Mouse (Mus musculus): ENCODE results near the gene Kdm8.

Gene Kdm8

GRCm38 (mm10) chr7:125471991-125472741, 27.7 kb downstream of the Kdm8 start:
- Histone ChIP-seq H3K4me1 (replicated peaks; ENCODE audit: low read depth, low read length) (peaks cover 20% of the 10 kb centered on the region), H3K36me3 (ENCODE audit: insufficient read depth, low read length) (peaks cover 51% of the 10 kb centered on the region), H3K4me3 (replicated peaks; ENCODE audit: low read length) (peak overlapping the region; percentile 29; the same call in 1 of the 2 replicates), H3K9me3 (ENCODE audit: low read length) (no peaks in the 10 kb centered on the region), H3K27me3 (ENCODE audit: insufficient read depth, low read length) (no peaks in the 10 kb centered on the region)
- TF ChIP-seq NANOG (IDR thresholded peaks at IDR 0.05; ENCODE audit: borderline replicate concordance, low read length) (no peak), CTCF (conservative IDR thresholded peaks at IDR 0.05; ENCODE audit: low read length) (peak; percentile 74)

DNA sequence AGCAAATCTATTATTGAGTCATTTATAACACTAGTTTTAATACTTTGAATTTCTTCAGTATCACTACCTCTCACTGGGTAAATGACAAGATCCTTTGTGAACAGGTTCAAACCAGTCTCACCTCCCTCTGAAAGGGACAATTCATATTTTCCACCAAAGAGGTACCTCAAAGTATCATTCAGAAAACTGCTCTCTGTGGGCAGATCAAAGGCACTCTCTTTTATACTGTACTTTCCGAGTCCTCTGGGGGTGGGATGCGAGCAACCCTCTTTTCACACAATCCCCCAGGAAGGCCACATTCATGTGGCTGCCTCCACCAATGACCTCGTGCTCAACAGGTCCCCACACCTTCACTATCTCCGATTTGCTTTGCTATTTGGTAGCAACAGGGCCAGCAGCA, 30.1 kb downstream of the Kdm8 start:
- H3K9me3 ChIP-seq (ENCODE audit: low read length) = no peaks in the 10 kb centered on the region
- H3K36me3 ChIP-seq (ENCODE audit: insufficient read depth, low read length) = peaks cover 46% of the 10 kb centered on the region
- H3K27me3 ChIP-seq (ENCODE audit: insufficient read depth, low read length) = no peaks in the 10 kb centered on the region
- peaks cover 25% of the 10 kb centered on the region for H3K4me1 ChIP-seq (replicated peaks; ENCODE audit: low read depth, low read length)
- TF ChIP-seq POU5F1 (IDR thresholded peaks at IDR 0.05; ENCODE audit: borderline replicate concordance, low read length) (no peak), CTCF (conservative IDR thresholded peaks at IDR 0.05; ENCODE audit: low read length) (no peak), NANOG (IDR thresholded peaks at IDR 0.05; ENCODE audit: borderline replicate concordance, low read length) (no peak)
- no peak overlapping the region for H3K4me3 ChIP-seq (replicated peaks; ENCODE audit: low read length)

DNA sequence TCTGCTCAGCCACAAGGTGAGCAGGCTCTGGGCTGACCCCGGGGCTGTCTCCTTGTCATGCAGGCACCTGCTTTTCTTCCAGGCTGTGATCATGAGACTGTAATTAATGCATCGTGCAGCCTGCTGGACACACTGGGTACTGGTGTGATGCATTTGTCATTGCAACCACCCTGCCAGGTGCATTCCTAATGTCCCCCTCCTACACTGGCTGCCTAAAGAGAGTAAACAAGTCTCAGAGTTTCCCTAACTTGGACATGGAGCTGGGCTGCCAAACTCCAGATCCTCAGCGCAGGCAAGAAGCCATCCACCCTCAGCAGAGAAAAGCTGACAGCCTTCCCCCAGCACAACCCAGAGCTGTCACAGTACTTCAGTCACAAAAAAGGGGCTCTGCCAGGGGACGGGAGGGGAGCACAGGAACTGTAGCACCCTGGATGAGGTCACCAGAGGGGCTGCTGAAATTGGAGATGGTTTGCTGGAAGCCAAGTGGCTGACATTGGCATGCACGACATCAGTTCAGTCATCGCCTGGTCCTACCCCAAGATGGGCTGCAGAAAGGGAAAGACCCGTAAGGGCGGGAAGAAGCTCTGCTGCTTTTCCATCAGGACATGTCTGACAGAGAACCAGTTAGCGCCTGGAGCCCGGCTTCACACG, 31.2 kb downstream of the Kdm8 start:
- Histone ChIP-seq H3K9me3 (ENCODE audit: low read length) (no peaks in the 10 kb centered on the region), H3K4me1 (replicated peaks; ENCODE audit: low read depth, low read length) (peaks cover 25% of the 10 kb centered on the region), H3K36me3 (ENCODE audit: insufficient read depth, low read length) (peaks cover 49% of the 10 kb centered on the region), H3K27me3 (ENCODE audit: insufficient read depth, low read length) (no peaks in the 10 kb centered on the region), H3K4me3 (replicated peaks; ENCODE audit: low read length) (no peak overlapping the region)
- TF ChIP-seq POU5F1 (IDR thresholded peaks at IDR 0.05; ENCODE audit: borderline replicate concordance, low read length) (no peak), NANOG (IDR thresholded peaks at IDR 0.05; ENCODE audit: borderline replicate concordance, low read length) (no peak), CTCF (conservative IDR thresholded peaks at IDR 0.05; ENCODE audit: low read length) (no peak)

- Histone ChIP-seq H3K27me3 (ENCODE audit: insufficient read depth, low read length) (no peaks in the 10 kb centered on the region), H3K36me3 (ENCODE audit: insufficient read depth, low read length) (peaks cover 64% of the 10 kb centered on the region), H3K4me3 (replicated peaks; ENCODE audit: low read length) (no peak overlapping the region), H3K4me1 (replicated peaks; ENCODE audit: low read depth, low read length) (peaks cover 11% of the 10 kb centered on the region; the same call in 1 of the 2 replicates), H3K9me3 (ENCODE audit: low read length) (no peaks in the 10 kb centered on the region)
- no peak for TF ChIP-seq NANOG (IDR thresholded peaks at IDR 0.05; ENCODE audit: borderline replicate concordance, low read length)
- no peak for TF ChIP-seq CTCF (conservative IDR thresholded peaks at IDR 0.05; ENCODE audit: low read length)
- no peak for TF ChIP-seq POU5F1 (IDR thresholded peaks at IDR 0.05; ENCODE audit: borderline replicate concordance, low read length)
These were observed 34.0 kb downstream of the Kdm8 start for GRCm38 (mm10) chr7:125478391-125478984.

GRCm38 (mm10) chr7:125480518-125480917, 36.0 kb downstream of the Kdm8 start:
- TF ChIP-seq POU5F1 (IDR thresholded peaks at IDR 0.05; ENCODE audit: borderline replicate concordance, low read length) = no peak
- TF ChIP-seq CTCF (conservative IDR thresholded peaks at IDR 0.05; ENCODE audit: low read length) = no peak
- Histone ChIP-seq H3K9me3 (ENCODE audit: low read length) (no peaks in the 10 kb centered on the region), H3K4me1 (replicated peaks; ENCODE audit: low read depth, low read length) (peaks cover 14% of the 10 kb centered on the region; the same call in 1 of the 2 replicates), H3K4me3 (replicated peaks; ENCODE audit: low read length) (no peak overlapping the region), H3K27me3 (ENCODE audit: insufficient read depth, low read length) (no peaks in the 10 kb centered on the region), H3K36me3 (ENCODE audit: insufficient read depth, low read length) (peaks cover 71% of the 10 kb centered on the region)

GRCm38 (mm10) chr7:125482339-125482738, 37.9 kb downstream of the Kdm8 start:
- H3K9me3 ChIP-seq (ENCODE audit: low read length) = no peaks in the 10 kb centered on the region
- H3K4me1 ChIP-seq (replicated peaks; ENCODE audit: low read depth, low read length) = peaks cover 13% of the 10 kb centered on the region; the same call in 1 of the 2 replicates
- TF ChIP-seq POU5F1 (IDR thresholded peaks at IDR 0.05; ENCODE audit: borderline replicate concordance, low read length) = no peak
- TF ChIP-seq CTCF (conservative IDR thresholded peaks at IDR 0.05; ENCODE audit: low read length) = no peak
- no peak for TF ChIP-seq NANOG (IDR thresholded peaks at IDR 0.05; ENCODE audit: borderline replicate concordance, low read length)
- H3K4me3 ChIP-seq (replicated peaks; ENCODE audit: low read length) = no peak overlapping the region
- no peaks in the 10 kb centered on the region for H3K27me3 ChIP-seq (ENCODE audit: insufficient read depth, low read length)
- H3K36me3 ChIP-seq (ENCODE audit: insufficient read depth, low read length) = peaks cover 75% of the 10 kb centered on the region

DNA sequence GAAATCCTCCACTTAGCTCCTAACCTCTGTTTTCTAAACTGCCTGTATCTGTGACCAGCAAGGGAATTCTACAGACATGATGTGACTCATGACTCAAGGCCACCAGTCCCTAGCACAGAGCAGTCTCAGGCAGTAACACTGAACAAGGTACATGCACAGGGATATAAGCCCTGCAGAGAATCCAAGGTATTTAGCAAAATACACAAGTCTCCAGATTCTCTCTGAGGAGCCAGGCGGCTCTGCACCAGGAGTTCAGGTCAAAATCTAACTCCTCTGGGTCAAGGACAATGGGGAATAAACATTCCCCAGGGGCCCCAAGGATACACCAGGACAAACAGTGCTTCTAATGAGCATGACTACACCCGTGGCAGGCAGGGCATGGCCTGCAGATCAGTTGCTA, 38.4 kb downstream of the Kdm8 start:
- H3K36me3 ChIP-seq (ENCODE audit: insufficient read depth, low read length) = peaks cover 70% of the 10 kb centered on the region
- H3K4me3 ChIP-seq (replicated peaks; ENCODE audit: low read length) = no peak overlapping the region
- TF ChIP-seq CTCF (conservative IDR thresholded peaks at IDR 0.05; ENCODE audit: low read length) (no peak), NANOG (IDR thresholded peaks at IDR 0.05; ENCODE audit: borderline replicate concordance, low read length) (no peak), POU5F1 (IDR thresholded peaks at IDR 0.05; ENCODE audit: borderline replicate concordance, low read length) (no peak)
- no peaks in the 10 kb centered on the region for H3K9me3 ChIP-seq (ENCODE audit: low read length)
- H3K4me1 ChIP-seq (replicated peaks; ENCODE audit: low read depth, low read length) = peaks cover 18% of the 10 kb centered on the region; the same call in 1 of the 2 replicates
- no peaks in the 10 kb centered on the region for H3K27me3 ChIP-seq (ENCODE audit: insufficient read depth, low read length)

GRCm38 (mm10) chr7:125484791-125485190, 40.3 kb downstream of the Kdm8 start:
- Histone ChIP-seq H3K36me3 (ENCODE audit: insufficient read depth, low read length) (peaks cover 63% of the 10 kb centered on the region), H3K4me3 (replicated peaks; ENCODE audit: low read length) (no peak overlapping the region), H3K9me3 (ENCODE audit: low read length) (no peaks in the 10 kb centered on the region), H3K4me1 (replicated peaks; ENCODE audit: low read depth, low read length) (peaks cover 22% of the 10 kb centered on the region; the same call in 1 of the 2 replicates), H3K27me3 (ENCODE audit: insufficient read depth, low read length) (no peaks in the 10 kb centered on the region)
- no peak for TF ChIP-seq CTCF (conservative IDR thresholded peaks at IDR 0.05; ENCODE audit: low read length)
- no peak for TF ChIP-seq POU5F1 (IDR thresholded peaks at IDR 0.05; ENCODE audit: borderline replicate concordance, low read length)
- TF ChIP-seq NANOG (IDR thresholded peaks at IDR 0.05; ENCODE audit: borderline replicate concordance, low read length) = no peak
